Mouse (Mus musculus) kidney, adult 18-20 months (tissue): Measurements from ENCODE around the gene Dnah6.

Experiments
- DNase-seq: peaks from one replicate; pipeline ENCODE4 v3.0.0; 2021

Dnah6 gene

GRCm38 (mm10) chr6:73018725-73019280 lies 202.6 kb downstream of the Dnah6 start:
- DNase-seq: no peak

GRCm38 (mm10) chr6:73014317-73015160 lies 206.9 kb downstream of the Dnah6 start:
- peak; percentile 26 for DNase-seq

DNA sequence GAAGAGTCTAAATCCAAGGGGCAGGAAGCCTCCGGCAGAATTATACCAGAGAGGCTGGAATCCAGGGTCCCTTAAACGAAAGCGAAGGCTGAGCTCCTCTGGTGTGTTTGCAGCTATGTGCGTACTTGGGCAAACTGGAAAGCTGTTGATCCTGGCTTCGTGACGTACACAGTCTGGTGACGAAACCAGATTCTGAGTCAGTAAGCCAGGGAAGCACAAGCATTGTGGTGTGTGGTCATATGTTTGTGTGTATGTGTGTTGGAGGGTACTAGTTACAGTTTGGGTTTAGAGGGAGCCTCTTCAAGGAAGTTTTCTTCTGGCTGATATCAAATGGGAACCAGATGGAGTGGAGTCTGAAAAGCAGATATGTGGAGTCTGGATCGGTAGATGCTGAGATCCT lies 208.5 kb downstream of the Dnah6 start:
- DNase-seq: no peak

- no peak for DNase-seq
Observed at GRCm38 (mm10) chr6:73011827-73012226, 209.6 kb downstream of the Dnah6 start.

DNA sequence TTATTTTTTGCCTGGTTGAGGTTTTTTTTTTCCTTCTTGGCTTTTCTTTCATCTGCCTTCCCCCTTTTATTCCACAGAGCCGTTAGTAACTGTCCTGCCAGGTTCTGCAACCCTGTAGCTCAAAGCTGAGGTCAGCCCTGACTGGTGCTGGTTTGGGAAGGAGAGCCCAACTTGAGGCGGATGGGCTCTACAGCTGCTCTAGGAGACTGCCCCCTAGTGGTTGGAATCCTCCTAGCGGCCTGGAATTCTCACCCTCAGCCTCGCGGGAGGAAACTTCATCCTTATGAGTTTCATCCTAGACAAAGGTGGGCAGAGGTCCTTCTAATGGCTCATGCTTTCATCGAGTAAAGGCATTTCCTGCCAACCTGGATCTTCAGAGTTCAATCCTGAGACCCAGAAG lies 211.4 kb downstream of the Dnah6 start:
- DNase-seq: peak; percentile 74

GRCm38 (mm10) chr6:73003601-73004000 lies 217.8 kb downstream of the Dnah6 start:
- DNase-seq: no peak

DNA sequence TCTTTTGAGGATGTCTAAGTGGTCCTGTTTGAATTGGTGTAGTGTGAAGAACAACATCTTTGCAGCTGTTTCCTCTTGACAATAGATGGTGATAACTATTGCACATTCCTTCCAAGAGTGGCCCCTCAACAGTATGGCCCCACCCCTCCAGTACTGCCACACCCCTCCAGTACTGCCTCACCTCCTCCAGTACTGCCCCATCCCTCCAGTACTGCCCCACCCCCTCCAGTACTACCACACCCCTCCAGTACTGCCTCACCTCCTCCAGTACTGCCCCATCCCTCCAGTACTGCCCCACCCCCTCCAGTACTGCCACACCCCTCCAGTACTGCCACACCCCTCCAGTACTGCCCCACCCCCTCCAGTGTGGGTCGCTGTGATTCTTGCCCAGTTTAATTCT lies 219.1 kb downstream of the Dnah6 start:
- no peak for DNase-seq

- DNase-seq: no peak
Observed at GRCm38 (mm10) chr6:72998809-72999208, 222.6 kb downstream of the Dnah6 start.

DNA sequence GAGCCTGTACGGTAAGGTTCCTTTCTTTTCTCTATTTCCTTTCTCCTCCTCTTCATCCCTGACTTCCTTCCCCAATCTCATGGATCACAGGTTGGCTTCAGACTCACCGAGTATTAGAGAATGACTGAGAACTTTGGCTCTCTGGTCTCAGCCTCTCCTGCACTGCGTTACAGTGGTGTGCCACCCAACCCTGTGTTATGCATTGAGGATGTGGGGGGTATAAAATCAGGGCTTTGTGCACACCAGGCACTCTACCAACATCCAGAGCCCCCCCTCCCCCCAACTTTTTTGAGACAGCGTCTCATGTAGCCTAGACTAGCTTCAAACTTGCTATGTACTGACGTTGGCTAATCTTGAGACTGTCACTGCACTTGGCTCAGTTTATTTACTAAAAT lies 227.8 kb downstream of the Dnah6 start:
- no peak for DNase-seq

- DNase-seq: no peak
Observed at GRCm38 (mm10) chr6:72993054-72993687, 228.3 kb downstream of the Dnah6 start.

DNA sequence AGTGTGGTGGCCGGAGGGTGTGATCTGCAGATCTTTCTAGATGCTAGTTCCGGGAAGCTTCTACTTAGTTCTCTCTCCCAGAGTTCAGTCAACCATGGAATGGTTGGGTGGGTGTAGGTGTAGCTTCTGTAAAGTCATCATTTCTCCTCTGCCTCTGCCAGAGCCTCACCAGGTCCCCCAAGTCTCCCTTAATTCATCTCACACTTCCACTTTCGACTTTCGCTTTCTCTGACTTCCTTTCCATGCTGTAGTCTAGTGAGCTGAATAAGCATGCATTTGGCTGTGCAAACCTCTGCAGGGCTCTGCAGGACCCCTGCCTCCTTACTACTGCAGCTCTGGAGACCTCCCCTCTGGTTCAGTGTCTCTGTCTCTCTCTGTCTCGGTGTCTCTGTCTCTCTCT lies 231.2 kb downstream of the Dnah6 start:
- DNase-seq: no peak

GRCm38 (mm10) chr6:72989028-72989736 lies 232.3 kb downstream of the Dnah6 start:
- DNase-seq: no peak

DNA sequence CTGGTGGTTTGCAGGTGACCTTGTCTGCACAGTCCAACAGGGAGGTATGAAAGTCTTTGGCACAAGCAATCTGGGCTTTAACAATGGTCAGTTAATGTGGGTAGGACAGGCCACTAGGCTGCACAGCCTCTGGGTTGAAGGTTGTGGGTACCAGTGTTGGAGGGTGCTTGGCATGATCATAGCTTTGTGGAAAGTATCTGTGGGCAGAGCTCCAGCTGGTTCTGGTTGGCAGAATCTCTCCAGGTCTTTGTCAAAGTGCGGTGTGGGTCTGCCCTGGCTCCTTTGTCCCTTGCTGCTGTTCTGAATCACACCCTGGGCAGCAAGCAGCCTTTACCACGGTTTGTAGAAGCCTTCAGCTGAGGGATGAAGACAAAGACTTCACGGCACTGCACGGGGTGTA lies 238.9 kb downstream of the Dnah6 start:
- no peak for DNase-seq

GRCm38 (mm10) chr6:72981851-72982250 lies 239.6 kb downstream of the Dnah6 start:
- no peak for DNase-seq

DNA sequence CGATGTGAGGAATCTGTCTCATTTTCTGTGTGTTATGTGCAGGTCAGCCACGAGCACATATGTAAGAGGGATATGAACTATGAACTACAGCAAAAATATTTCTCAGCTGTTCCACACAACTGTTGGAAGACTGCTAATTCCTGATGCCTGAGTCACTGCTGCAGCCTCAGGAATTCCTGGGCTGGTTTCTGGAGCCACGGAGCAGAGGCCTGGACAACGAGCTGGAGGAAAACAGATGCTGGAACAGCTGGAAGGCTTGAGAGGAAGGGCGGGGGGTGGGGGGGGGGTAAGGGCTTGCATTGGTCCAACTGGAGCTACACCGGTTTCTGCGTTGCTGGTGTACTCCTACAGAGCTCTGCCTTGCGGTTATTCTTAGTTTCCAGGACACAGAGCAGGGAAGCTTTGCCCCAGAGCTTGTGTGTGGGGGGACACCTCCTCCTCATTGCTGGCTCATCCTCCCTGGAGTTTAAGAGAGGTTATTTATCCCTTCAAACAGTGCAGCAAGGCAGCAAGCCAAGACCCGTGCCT lies 240.3 kb downstream of the Dnah6 start:
- no peak for DNase-seq

GRCm38 (mm10) chr6:72976866-72977265 lies 244.6 kb downstream of the Dnah6 start:
- no peak for DNase-seq

DNA sequence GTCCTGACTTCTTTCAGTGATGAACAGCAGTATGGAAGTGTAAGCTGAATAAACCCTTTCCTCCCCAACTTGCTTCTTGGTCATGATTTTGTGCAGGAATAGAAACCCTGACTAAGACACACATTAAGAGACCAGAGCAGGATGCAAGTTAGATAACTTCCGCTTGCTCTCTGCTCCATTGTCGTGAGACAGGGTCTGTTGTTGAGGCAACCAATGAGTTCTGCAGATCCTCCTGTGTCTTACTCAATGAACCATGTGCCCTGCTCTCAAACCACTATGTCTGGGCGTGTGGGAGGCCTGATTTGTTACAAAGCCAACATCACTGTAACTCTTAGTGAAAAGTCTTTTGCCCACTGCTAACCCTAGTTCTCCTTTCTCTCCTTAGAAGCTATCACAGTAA lies 250.4 kb downstream of the Dnah6 start:
- DNase-seq: no peak

DNA sequence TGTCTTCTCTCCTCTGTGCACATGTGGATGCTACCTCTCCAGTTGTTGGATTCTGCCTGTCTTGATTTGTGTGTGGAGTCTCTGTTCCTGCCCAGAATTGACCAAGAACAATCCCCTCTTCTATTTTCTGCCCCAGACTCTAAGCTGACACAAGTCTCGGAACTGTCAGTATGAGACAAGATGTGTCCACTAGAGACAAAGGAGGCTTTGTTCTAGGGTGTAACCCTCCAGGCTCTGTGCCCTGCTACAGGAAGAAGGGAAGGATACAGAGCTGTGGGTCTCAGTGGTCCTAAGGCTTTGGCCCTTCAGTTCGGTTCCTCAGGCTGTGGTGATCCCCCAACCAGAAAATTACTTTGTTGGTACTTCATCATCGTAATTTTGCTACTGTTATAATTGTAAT lies 251.7 kb downstream of the Dnah6 start:
- no peak for DNase-seq
